Mouse (Mus musculus): Measurements from ENCODE around the gene Elp4. TPM values are rescaled to one million over a fixed set of nuclear protein-coding genes. Genes with fewer than 3 reads are reported as not detected.

Elp4 gene
- total and polyA plus RNA-seq, 3 experiments = 15.8 to 16.0 TPM; not detected in 1

DNA sequence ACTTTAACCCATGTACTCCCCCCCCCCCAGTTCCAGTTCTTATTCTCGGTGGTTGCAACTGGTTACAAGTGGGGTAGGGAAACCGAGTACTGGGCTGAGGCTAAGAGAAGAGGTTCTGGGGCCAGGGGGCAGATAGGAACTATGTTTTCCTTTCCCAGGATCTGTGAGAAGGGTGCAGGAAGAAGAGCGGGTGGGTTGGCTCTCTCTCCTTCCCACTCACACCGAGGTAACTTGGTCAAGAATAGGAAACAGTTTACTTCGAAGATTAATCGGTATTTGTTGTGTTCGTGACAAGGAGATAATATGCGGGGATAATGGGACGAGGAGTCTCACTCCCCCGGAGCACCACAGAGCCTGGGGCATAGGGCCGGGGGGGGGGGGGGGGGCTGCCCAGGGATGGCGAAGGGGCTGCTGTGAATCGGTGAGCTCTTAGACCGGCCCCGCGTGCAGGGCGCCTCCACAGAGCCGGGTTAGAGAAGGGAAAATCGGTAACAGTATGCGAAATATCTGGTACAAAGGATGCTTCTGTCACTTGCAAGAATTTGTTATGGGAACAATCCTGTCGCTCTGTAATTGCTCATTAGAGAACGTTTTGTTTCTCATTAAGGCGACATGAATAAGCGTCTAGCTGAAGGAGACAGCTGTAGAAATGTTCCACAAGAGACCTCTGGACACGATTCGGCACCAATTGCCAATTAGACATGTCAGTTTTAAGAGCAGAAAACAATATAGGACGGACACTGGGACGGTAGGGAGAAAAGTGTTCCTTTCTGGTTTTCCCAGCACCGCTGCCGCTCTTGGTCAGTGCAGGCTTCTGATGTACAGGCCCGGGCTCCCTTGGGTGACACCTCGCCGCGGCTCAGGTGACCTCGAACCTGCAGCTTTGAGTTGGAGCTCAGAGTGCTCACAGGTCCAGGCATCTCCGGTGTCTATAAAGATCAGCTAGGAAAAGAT is 217.7 kb downstream of the Elp4 start:
- DNase-seq (ENCODE audit: low read depth, low spot score) = no peak
- TF ChIP-seq CHD1 (IDR thresholded peaks at IDR 0.05; ENCODE audit: low read depth, low read length) (no peak), TBP (IDR thresholded peaks at IDR 0.05; ENCODE audit: low read depth, low read length) (no peak), TCF12 (IDR thresholded peaks at IDR 0.05; ENCODE audit: low read depth, low read length) (no peak), ZNF384 (IDR thresholded peaks at IDR 0.05; ENCODE audit: low read depth, low read length) (no peak), USF1 (IDR thresholded peaks at IDR 0.05; ENCODE audit: low read depth, low read length) (no peak), ETS1 (IDR thresholded peaks at IDR 0.05; ENCODE audit: low read depth, low read length) (no peak), CTCF (IDR thresholded peaks at IDR 0.05 in 2 of 3, conservative IDR thresholded peaks at IDR 0.05 in 1 of 3; ENCODE audit: control insufficient read depth in 1 of 3, insufficient read depth in 1 of 3, low read depth in 2 of 3, low read length in 3 of 3, poor library complexity in 1 of 3, severe bottlenecking in 1 of 3) (no peak), MEF2A (IDR thresholded peaks at IDR 0.05; ENCODE audit: extremely low read depth, insufficient replicate concordance, low read depth, low read length, poor library complexity, severe bottlenecking) (no peak), GABPA (IDR thresholded peaks at IDR 0.05; ENCODE audit: low read depth, low read length) (no peak), MAX (IDR thresholded peaks at IDR 0.05; ENCODE audit: low read length) (no peak), MAFK (IDR thresholded peaks at IDR 0.05; ENCODE audit: borderline replicate concordance, low read depth, low read length) (no peak), HCFC1 (IDR thresholded peaks at IDR 0.05; ENCODE audit: low read depth, low read length) (no peak), ZKSCAN1 (IDR thresholded peaks at IDR 0.05; ENCODE audit: low read depth, low read length) (no peak)
- H3K4me3 ChIP-seq (ENCODE audit: control insufficient read depth in 1 of 2, insufficient read depth in 1 of 2, low read depth in 2 of 2, low read length in 2 of 2) = no peak overlapping the region
- H3K4me1 ChIP-seq (ENCODE audit: control insufficient read depth in 1 of 2, insufficient read depth in 2 of 2, low read length in 2 of 2) = no peaks in the 10 kb centered on the region
- H3K9me3 ChIP-seq (replicated peaks; ENCODE audit: insufficient read depth, low read length) = no peaks in the 10 kb centered on the region
- H3K27ac ChIP-seq (ENCODE audit: control insufficient read depth, low read depth, low read length) = no peak overlapping the region
- no peaks in the 10 kb centered on the region for H3K79me2 ChIP-seq (ENCODE audit: control insufficient read depth, insufficient read depth, low read length, poor library complexity)
- no peak overlapping the region for H3K9ac ChIP-seq (ENCODE audit: control insufficient read depth, low read depth, low read length, poor library complexity, severe bottlenecking)
- no peaks in the 10 kb centered on the region for H3K27me3 ChIP-seq (ENCODE audit: control insufficient read depth in 1 of 2, insufficient read depth in 2 of 2, low read length in 2 of 2)
- H3K36me3 ChIP-seq (ENCODE audit: control insufficient read depth in 1 of 2, insufficient read depth in 2 of 2, low read length in 2 of 2) = peaks cover 0 to 1% of the 10 kb centered on the region in 2 experiments; a peak in 2 of 4 replicates

DNA sequence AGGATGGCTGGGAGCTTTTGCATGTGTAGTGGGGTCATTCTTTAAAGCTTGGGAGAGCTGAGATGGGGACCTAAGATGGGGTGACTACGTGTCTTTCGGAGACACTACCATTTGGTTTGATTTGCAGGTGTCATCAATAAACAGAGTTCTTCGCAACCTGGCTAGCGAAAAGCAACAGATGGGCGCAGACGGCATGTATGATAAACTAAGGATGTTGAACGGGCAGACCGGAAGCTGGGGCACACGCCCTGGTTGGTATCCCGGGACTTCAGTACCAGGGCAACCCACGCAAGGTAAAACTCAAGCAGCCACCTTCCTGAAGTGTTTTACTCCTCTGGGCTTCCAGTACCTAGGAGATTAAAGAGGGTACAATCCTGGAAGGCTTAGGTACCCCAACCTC is 218.7 kb downstream of the Elp4 start:
- Histone ChIP-seq H3K36me3 (ENCODE audit: control insufficient read depth in 1 of 2, insufficient read depth in 2 of 2, low read length in 2 of 2) (peaks cover 0 to 1% of the 10 kb centered on the region in 2 experiments; a peak in 2 of 4 replicates), H3K79me2 (ENCODE audit: control insufficient read depth, insufficient read depth, low read length, poor library complexity) (no peaks in the 10 kb centered on the region), H3K27me3 (ENCODE audit: control insufficient read depth in 1 of 2, insufficient read depth in 2 of 2, low read length in 2 of 2) (no peaks in the 10 kb centered on the region), H3K9ac (ENCODE audit: control insufficient read depth, low read depth, low read length, poor library complexity, severe bottlenecking) (no peak overlapping the region), H3K27ac (ENCODE audit: control insufficient read depth, low read depth, low read length) (no peak overlapping the region), H3K4me3 (ENCODE audit: control insufficient read depth in 1 of 2, insufficient read depth in 1 of 2, low read depth in 2 of 2, low read length in 2 of 2) (no peak overlapping the region), H3K4me1 (ENCODE audit: control insufficient read depth in 1 of 2, insufficient read depth in 2 of 2, low read length in 2 of 2) (no peaks in the 10 kb centered on the region), H3K9me3 (replicated peaks; ENCODE audit: insufficient read depth, low read length) (no peaks in the 10 kb centered on the region)
- DNase-seq (ENCODE audit: low read depth, low spot score) = no peak
- TF ChIP-seq POLR2A (IDR thresholded peaks at IDR 0.05; ENCODE audit: control insufficient read depth in 1 of 2, insufficient read depth in 1 of 2, low read depth in 1 of 2, low read length in 2 of 2, poor library complexity in 1 of 2) (no peak), SIN3A (IDR thresholded peaks at IDR 0.05; ENCODE audit: low read length) (no peak), POLR2AphosphoS5 (IDR thresholded peaks at IDR 0.05; ENCODE audit: borderline replicate concordance, low read depth, low read length) (no peak), MYB (IDR thresholded peaks at IDR 0.05; ENCODE audit: low read depth, low read length) (no peak), CHD2 (IDR thresholded peaks at IDR 0.05; ENCODE audit: low read length) (no peak), ZNF384 (IDR thresholded peaks at IDR 0.05; ENCODE audit: low read depth, low read length) (no peak), RAD21 (IDR thresholded peaks at IDR 0.05; ENCODE audit: low read depth, low read length) (no peak), NRF1 (IDR thresholded peaks at IDR 0.05; ENCODE audit: insufficient read depth, low read depth, low read length, poor library complexity, severe bottlenecking) (no peak), E2F4 (IDR thresholded peaks at IDR 0.05; ENCODE audit: borderline replicate concordance, low read depth, low read length) (no peak), BHLHE40 (IDR thresholded peaks at IDR 0.05; ENCODE audit: borderline replicate concordance, low read depth, low read length) (no peak), RCOR1 (IDR thresholded peaks at IDR 0.05; ENCODE audit: low read depth, low read length) (no peak), KAT2A (conservative IDR thresholded peaks at IDR 0.05; ENCODE audit: low read depth, low read length) (no peak)

All from MEL (cell line).